Mouse (Mus musculus): Measurements from ENCODE around the gene Tex35. TPM values are rescaled to one million over a fixed set of nuclear protein-coding genes. Genes with fewer than 3 reads are reported as not detected.

The Tex35 gene
- polyA plus RNA-seq, 1 experiment = not detected

GRCm38 (mm10) chr1:157082931-157083330 lies 25.5 kb downstream of the Tex35 start:
- no peak overlapping the region for H3K4me3 ChIP-seq (ENCODE audit: extremely low read depth, insufficient read depth, insufficient read length)
- peaks cover 9% of the 10 kb centered on the region; the same call in 1 of the 2 replicates for H3K4me1 ChIP-seq (ENCODE audit: control insufficient read depth, insufficient read depth, insufficient read length)
- no peaks in the 10 kb centered on the region for H3K36me3 ChIP-seq (ENCODE audit: control insufficient read depth, insufficient read depth, low read length)
- TF ChIP-seq CTCF (IDR thresholded peaks at IDR 0.05; ENCODE audit: extremely low read depth, insufficient read depth, insufficient read length, insufficient replicate concordance) (no peak), POLR2A (IDR thresholded peaks at IDR 0.05; ENCODE audit: low read depth, low read length) (no peak)
- WGBS = 29% methylated on average over 4 of the region's 4 CpGs
- DNase-seq (ENCODE audit: low read depth in 1 of 2, low spot score in 2 of 2) = peak in 1 of 2 experiments; percentile 33
- no peaks in the 10 kb centered on the region for H3K27me3 ChIP-seq (ENCODE audit: control insufficient read depth, insufficient read depth, low read length)
- H3K27ac ChIP-seq (ENCODE audit: insufficient read depth, low read length) = peak overlapping the region; percentile 27

- no peak for DNase-seq (ENCODE audit: low read depth in 1 of 2, low spot score in 2 of 2)
- Histone ChIP-seq H3K27me3 (ENCODE audit: control insufficient read depth, insufficient read depth, low read length) (no peaks in the 10 kb centered on the region), H3K27ac (ENCODE audit: insufficient read depth, low read length) (no peak overlapping the region), H3K4me3 (ENCODE audit: extremely low read depth, insufficient read depth, insufficient read length) (no peak overlapping the region), H3K36me3 (ENCODE audit: control insufficient read depth, insufficient read depth, low read length) (no peaks in the 10 kb centered on the region), H3K4me1 (ENCODE audit: control insufficient read depth, insufficient read depth, insufficient read length) (peaks cover 9% of the 10 kb centered on the region; the same call in 1 of the 2 replicates)
- no peak for TF ChIP-seq POLR2A (IDR thresholded peaks at IDR 0.05; ENCODE audit: low read depth, low read length)
- TF ChIP-seq CTCF (IDR thresholded peaks at IDR 0.05; ENCODE audit: extremely low read depth, insufficient read depth, insufficient read length, insufficient replicate concordance) = 0 out of 2 replicates have a peak, but pooled peaks have one; percentile 27
- 73% methylated on average over 8 of the region's 8 CpGs for WGBS
Observed at GRCm38 (mm10) chr1:157081999-157082398, 26.5 kb downstream of the Tex35 start.

- DNase-seq (ENCODE audit: low read depth in 1 of 2, low spot score in 2 of 2) = no peak
- 67% methylated on average over 15 of the region's 15 CpGs for WGBS
- peaks cover 9% of the 10 kb centered on the region; the same call in 1 of the 2 replicates for H3K4me1 ChIP-seq (ENCODE audit: control insufficient read depth, insufficient read depth, insufficient read length)
Observed at GRCm38 (mm10) chr1:157081076-157081804, 27.2 kb downstream of the Tex35 start.

GRCm38 (mm10) chr1:157080071-157080470 lies 28.4 kb downstream of the Tex35 start:
- Histone ChIP-seq H3K4me1 (ENCODE audit: control insufficient read depth, insufficient read depth, insufficient read length) (peaks cover 9% of the 10 kb centered on the region; the same call in 1 of the 2 replicates), H3K36me3 (ENCODE audit: control insufficient read depth, insufficient read depth, low read length) (no peaks in the 10 kb centered on the region), H3K27me3 (ENCODE audit: control insufficient read depth, insufficient read depth, low read length) (no peaks in the 10 kb centered on the region), H3K27ac (ENCODE audit: insufficient read depth, low read length) (no peak overlapping the region), H3K4me3 (ENCODE audit: extremely low read depth, insufficient read depth, insufficient read length) (no peak overlapping the region)
- TF ChIP-seq POLR2A (IDR thresholded peaks at IDR 0.05; ENCODE audit: low read depth, low read length) = no peak
- no peak for TF ChIP-seq CTCF (IDR thresholded peaks at IDR 0.05; ENCODE audit: extremely low read depth, insufficient read depth, insufficient read length, insufficient replicate concordance)
- 91% methylated on average over 7 of the region's 7 CpGs for WGBS
- no peak for DNase-seq (ENCODE audit: low read depth in 1 of 2, low spot score in 2 of 2)

More at GRCm38 (mm10) chr1:157081076-157081804, 27.2 kb downstream of the Tex35 start:
- Histone ChIP-seq H3K4me3 (ENCODE audit: extremely low read depth, insufficient read depth, insufficient read length) (no peak overlapping the region), H3K27ac (ENCODE audit: insufficient read depth, low read length) (no peak overlapping the region), H3K36me3 (ENCODE audit: control insufficient read depth, insufficient read depth, low read length) (no peaks in the 10 kb centered on the region), H3K27me3 (ENCODE audit: control insufficient read depth, insufficient read depth, low read length) (no peaks in the 10 kb centered on the region)
- TF ChIP-seq CTCF (IDR thresholded peaks at IDR 0.05; ENCODE audit: extremely low read depth, insufficient read depth, insufficient read length, insufficient replicate concordance) (no peak), POLR2A (IDR thresholded peaks at IDR 0.05; ENCODE audit: low read depth, low read length) (no peak)

DNA sequence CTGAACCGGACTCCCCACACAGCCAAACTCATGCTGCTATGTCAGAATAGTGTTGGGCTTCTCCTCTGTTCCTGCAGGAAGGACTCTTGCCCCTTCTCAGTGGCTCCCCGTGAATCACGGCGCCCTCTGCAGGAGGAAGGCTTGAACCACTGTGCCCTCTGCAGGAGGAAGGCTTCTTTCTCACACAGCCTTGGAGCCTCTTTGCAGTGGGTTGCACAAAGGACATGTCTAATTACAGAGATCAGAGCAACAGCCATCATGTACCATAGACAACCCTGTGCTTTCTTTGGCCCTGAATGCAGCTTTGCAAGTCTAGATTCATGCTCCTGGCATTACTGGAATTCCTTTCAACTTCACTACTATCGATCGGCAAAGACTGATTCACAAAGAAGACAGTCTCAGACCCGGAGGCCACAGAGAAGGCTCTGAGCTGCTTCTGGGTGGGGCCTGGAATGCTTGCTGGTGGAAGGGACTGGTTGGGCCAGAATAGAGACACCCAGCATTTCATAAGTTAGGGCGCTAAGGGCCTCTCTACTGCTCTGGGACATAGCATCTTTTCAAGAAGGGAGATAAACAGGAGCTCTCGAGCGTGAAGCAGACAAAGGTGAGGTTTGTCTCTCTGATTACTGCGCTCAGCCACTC lies 29.0 kb downstream of the Tex35 start:
- TF ChIP-seq POLR2A (IDR thresholded peaks at IDR 0.05; ENCODE audit: low read depth, low read length) = no peak
- TF ChIP-seq CTCF (IDR thresholded peaks at IDR 0.05; ENCODE audit: extremely low read depth, insufficient read depth, insufficient read length, insufficient replicate concordance) = peak; percentile 61; the same call in 1 of the 2 replicates
- Histone ChIP-seq H3K36me3 (ENCODE audit: control insufficient read depth, insufficient read depth, low read length) (no peaks in the 10 kb centered on the region), H3K4me3 (ENCODE audit: extremely low read depth, insufficient read depth, insufficient read length) (no peak overlapping the region), H3K4me1 (ENCODE audit: control insufficient read depth, insufficient read depth, insufficient read length) (peaks cover 9% of the 10 kb centered on the region; the same call in 1 of the 2 replicates), H3K27me3 (ENCODE audit: control insufficient read depth, insufficient read depth, low read length) (no peaks in the 10 kb centered on the region), H3K27ac (ENCODE audit: insufficient read depth, low read length) (no peak overlapping the region)
- 63% methylated on average over 11 of the region's 11 CpGs for WGBS
- peak in 1 of 2 experiments; percentile 25 for DNase-seq (ENCODE audit: low read depth in 1 of 2, low spot score in 2 of 2)

GRCm38 (mm10) chr1:157076781-157077705 lies 31.4 kb downstream of the Tex35 start:
- Histone ChIP-seq H3K27ac (ENCODE audit: insufficient read depth, low read length) (no peak overlapping the region), H3K4me1 (ENCODE audit: control insufficient read depth, insufficient read depth, insufficient read length) (no peaks in the 10 kb centered on the region; the same call in 1 of the 2 replicates), H3K4me3 (ENCODE audit: extremely low read depth, insufficient read depth, insufficient read length) (no peak overlapping the region), H3K27me3 (ENCODE audit: control insufficient read depth, insufficient read depth, low read length) (no peaks in the 10 kb centered on the region), H3K36me3 (ENCODE audit: control insufficient read depth, insufficient read depth, low read length) (no peaks in the 10 kb centered on the region)
- 60% methylated on average over 43 of the region's 43 CpGs for WGBS
- TF ChIP-seq POLR2A (IDR thresholded peaks at IDR 0.05; ENCODE audit: low read depth, low read length) = no peak
- TF ChIP-seq CTCF (IDR thresholded peaks at IDR 0.05; ENCODE audit: extremely low read depth, insufficient read depth, insufficient read length, insufficient replicate concordance) = peak; percentile 99
- DNase-seq (ENCODE audit: low read depth in 1 of 2, low spot score in 2 of 2) = peak in 1 of 2 experiments; percentile 87
